Mouse (Mus musculus) heart, embryonic 14.5 days (tissue): ENCODE results near the gene Adcy9. TPM values are rescaled to one million over a fixed set of nuclear protein-coding genes. Genes with fewer than 3 reads are reported as not detected.
A peak's percentile ranks its signal among the peaks of the same experiment; 100 is the strongest.

Experiments used
- ATAC-seq: fragments of 200-750 bp; cut with Nextera tagmentation; 2 replicates; pipeline ENCODE4 v1.8.0; 2017; ENCODE audit warnings: low read depth, moderate TSS enrichment; ENCODE audit not compliant: insufficient number of reproducible peaks, insufficient read depth, low FRiP score
- H3K27ac ChIP-seq, 2 experiments: fragments of 200-500 bp in 1 of 2; fragments of 300-500 bp in 1 of 2; sonication (generic) in 1 of 2; replicated peaks in 1 of 2; 2 replicates each; pipeline ENCODE4 v1.5.1; 2012 to 2014; ENCODE audit warnings: low read depth in 2 of 2, low read length in 2 of 2, control low read depth in 1 of 2, mild to moderate bottlenecking in 1 of 2, mixed read lengths in 1 of 2; ENCODE audit not compliant: control insufficient read depth in 1 of 2, insufficient read depth in 1 of 2
- H3K27me3 ChIP-seq: fragments of 300-500 bp; sonication (generic); 2 replicates; pipeline ENCODE4 v1.6.1; 2014; ENCODE audit warnings: mild to moderate bottlenecking, low read length, control low read depth; ENCODE audit not compliant: control insufficient read depth, insufficient read depth
- H3K36me3 ChIP-seq: fragments of 300-500 bp; sonication (generic); 2 replicates; pipeline ENCODE4 v1.6.1; 2014; ENCODE audit warnings: mild to moderate bottlenecking, control low read depth, low read length, mixed read lengths; ENCODE audit not compliant: control insufficient read depth, insufficient read depth
- H3K4me1 ChIP-seq, 2 experiments: fragments of 200-500 bp in 1 of 2; fragments of 300-500 bp in 1 of 2; sonication (generic) in 1 of 2; 2 replicates each; pipeline ENCODE4 v1.6.1; 2012 to 2014; ENCODE audit warnings: low read length in 2 of 2, control low read depth in 1 of 2, mixed read lengths in 1 of 2; ENCODE audit not compliant: control insufficient read depth in 2 of 2, insufficient read depth in 2 of 2
- H3K4me2 ChIP-seq: fragments of 300-500 bp; sonication (generic); 2 replicates; pipeline ENCODE4 v1.6.1; 2014; ENCODE audit warnings: mild to moderate bottlenecking, low read length
- H3K4me3 ChIP-seq, 2 experiments: fragments of 200-500 bp in 1 of 2; fragments of 300-500 bp in 1 of 2; sonication (generic) in 1 of 2; 2 replicates each; pipeline ENCODE4 v1.5.1; 2012 to 2014; ENCODE audit warnings: low read length in 2 of 2, mild to moderate bottlenecking in 2 of 2, control low read depth in 1 of 2, low read depth in 1 of 2, moderate library complexity in 1 of 2; ENCODE audit not compliant: control insufficient read depth in 1 of 2, insufficient read depth in 1 of 2
- H3K9ac ChIP-seq: fragments of 300-500 bp; sonication (generic); 2 replicates; pipeline ENCODE4 v1.6.1; 2014; ENCODE audit warnings: mild to moderate bottlenecking, low read length
- H3K9me3 ChIP-seq: fragments of 300-500 bp; sonication (generic); 2 replicates; pipeline ENCODE4 v1.6.1; 2016; ENCODE audit warnings: low read length, control low read depth; ENCODE audit not compliant: control insufficient read depth
- WGBS: fragments of 180-500 bp; shearing (Covaris S2); extraction: QIAGEN DNeasy Blood & Tissue Kit; methylation state at CpG from one replicate; pipeline ENCODE4 v1.1.7; 2014; 5-methylcytosine and 5-hydroxymethylcytosine counted together
- polyA plus RNA-seq: library from polyadenylated mRNA; unstranded; fragments of >200 nt; fragmentation: Nextera tagmentation; extraction: Ambion mirVana; gene quantifications from 2 replicates; pipeline ENCODE4 v1.2.1, GENCODE M21; 2014

Gene Adcy9
- polyA plus RNA-seq, 1 experiment from 2014 or later = 1.8 TPM

GRCm38 (mm10) chr16:4276151-4276550, 144.1 kb downstream of the Adcy9 start:
- no peaks in the 10 kb centered on the region for H3K36me3 ChIP-seq
- no peak overlapping the region for H3K27ac ChIP-seq
- H3K9me3 ChIP-seq = no peaks in the 10 kb centered on the region
- no peak overlapping the region for H3K4me3 ChIP-seq
- peaks cover 18 to 30% of the 10 kb centered on the region in 2 experiments for H3K4me1 ChIP-seq
- H3K4me2 ChIP-seq = no peak overlapping the region
- H3K27me3 ChIP-seq = no peaks in the 10 kb centered on the region
- 75% methylated on average over 2 of the region's 2 CpGs for WGBS
- ATAC-seq = no peak
- no peak overlapping the region for H3K9ac ChIP-seq

DNA sequence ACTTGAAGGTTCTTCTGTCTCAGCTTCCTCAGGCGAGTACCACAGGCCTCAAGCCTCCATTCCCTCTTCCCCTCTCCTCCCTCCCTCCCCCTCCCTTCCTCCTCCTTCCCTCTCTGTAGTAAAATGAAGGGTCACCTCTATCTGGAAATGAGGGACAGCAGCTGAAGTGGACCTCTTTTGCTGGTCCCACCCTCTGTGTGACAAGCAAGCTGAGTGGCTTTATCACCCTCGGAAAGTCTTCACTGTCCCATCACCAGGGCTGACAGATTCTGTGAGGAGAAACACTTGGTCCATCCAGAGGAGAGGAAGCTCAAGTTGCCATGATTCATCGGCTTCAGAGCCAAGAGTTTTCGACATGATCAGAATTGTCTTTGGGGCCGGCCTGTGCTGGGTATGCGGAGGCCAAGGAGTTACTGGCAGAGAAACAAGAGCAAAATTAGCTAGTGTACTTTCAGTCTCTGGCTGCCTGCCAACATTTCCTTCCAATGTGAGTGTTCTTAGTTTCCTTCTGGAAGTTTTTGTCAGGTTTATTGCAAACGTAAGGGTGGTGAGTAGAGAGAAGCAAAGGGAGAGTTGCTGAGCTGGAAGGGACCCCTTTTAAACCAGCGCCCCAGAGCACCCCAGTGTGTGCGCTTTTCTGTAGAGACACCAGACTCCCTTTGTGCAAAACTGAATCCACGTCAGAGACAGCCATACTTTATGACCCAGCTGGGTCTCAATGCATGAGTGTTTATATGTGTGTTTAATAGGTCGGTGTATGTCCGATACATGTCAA, 146.4 kb downstream of the Adcy9 start:
- H3K27ac ChIP-seq = peak overlapping the region; percentile 93 to 96
- no peaks in the 10 kb centered on the region for H3K27me3 ChIP-seq
- H3K9ac ChIP-seq = peak overlapping the region; percentile 42; the same call in 1 of the 2 replicates
- ATAC-seq = peak; percentile 55
- H3K4me2 ChIP-seq = peak overlapping the region; percentile 38
- H3K4me1 ChIP-seq = peaks cover 25 to 41% of the 10 kb centered on the region in 2 experiments
- no peaks in the 10 kb centered on the region for H3K36me3 ChIP-seq
- H3K9me3 ChIP-seq = no peaks in the 10 kb centered on the region
- H3K4me3 ChIP-seq = no peak overlapping the region
- WGBS = 32% methylated on average over 12 of the region's 12 CpGs

DNA sequence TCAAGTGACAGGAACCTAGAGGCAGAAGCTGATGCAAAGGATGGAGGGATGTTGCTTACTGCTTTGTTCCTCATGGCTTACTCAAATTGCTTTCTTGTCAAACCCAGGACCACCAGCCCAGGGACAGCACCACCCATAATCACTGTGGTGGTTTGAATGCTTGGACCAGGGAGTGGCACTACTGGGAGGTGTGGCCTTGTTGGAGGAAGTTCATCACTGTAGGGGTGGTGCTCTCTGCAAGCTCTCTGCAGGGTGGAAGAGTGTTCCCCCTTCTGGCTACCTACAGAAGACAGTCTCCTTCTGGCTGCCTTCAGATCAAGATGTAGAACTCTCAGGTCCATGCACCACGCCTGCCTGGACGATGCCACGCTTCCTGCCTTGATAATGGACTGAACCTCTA, 148.0 kb downstream of the Adcy9 start:
- Histone ChIP-seq H3K9me3 (no peaks in the 10 kb centered on the region), H3K27me3 (no peaks in the 10 kb centered on the region), H3K4me1 (peaks cover 35 to 51% of the 10 kb centered on the region in 2 experiments), H3K4me3 (no peak overlapping the region), H3K27ac (no peak overlapping the region; a peak in 1 of 4 replicates), H3K9ac (no peak overlapping the region), H3K4me2 (no peak overlapping the region), H3K36me3 (no peaks in the 10 kb centered on the region)
- 81% methylated on average over 3 of the region's 3 CpGs for WGBS
- ATAC-seq = no peak

- H3K9me3 ChIP-seq = no peaks in the 10 kb centered on the region
- peak; percentile 80 for ATAC-seq
- no peak overlapping the region for H3K4me3 ChIP-seq
- peak overlapping the region; percentile 85 to 90 for H3K27ac ChIP-seq
- H3K4me1 ChIP-seq = peaks cover 38 to 58% of the 10 kb centered on the region in 2 experiments
- peak overlapping the region; percentile 38; the same call in 1 of the 2 replicates for H3K9ac ChIP-seq
- H3K36me3 ChIP-seq = no peaks in the 10 kb centered on the region
- 0% methylated on average over 1 of the region's 1 CpGs for WGBS
- H3K27me3 ChIP-seq = no peaks in the 10 kb centered on the region
- H3K4me2 ChIP-seq = no peak overlapping the region
Measured at GRCm38 (mm10) chr16:4270911-4271310, 149.4 kb downstream of the Adcy9 start.

GRCm38 (mm10) chr16:4267857-4268666, 152.2 kb downstream of the Adcy9 start:
- peak; percentile 60 for ATAC-seq
- H3K36me3 ChIP-seq = no peaks in the 10 kb centered on the region
- peak overlapping the region; percentile 72 for H3K4me2 ChIP-seq
- no peaks in the 10 kb centered on the region for H3K9me3 ChIP-seq
- H3K4me3 ChIP-seq = peak overlapping the region; percentile 45 to 61
- peaks cover 30 to 45% of the 10 kb centered on the region in 2 experiments for H3K4me1 ChIP-seq
- H3K27ac ChIP-seq = peak overlapping the region; percentile 89 to 92
- no peaks in the 10 kb centered on the region for H3K27me3 ChIP-seq
- H3K9ac ChIP-seq = peak overlapping the region; percentile 77
- WGBS = 6% methylated on average over 40 of the region's 40 CpGs

DNA sequence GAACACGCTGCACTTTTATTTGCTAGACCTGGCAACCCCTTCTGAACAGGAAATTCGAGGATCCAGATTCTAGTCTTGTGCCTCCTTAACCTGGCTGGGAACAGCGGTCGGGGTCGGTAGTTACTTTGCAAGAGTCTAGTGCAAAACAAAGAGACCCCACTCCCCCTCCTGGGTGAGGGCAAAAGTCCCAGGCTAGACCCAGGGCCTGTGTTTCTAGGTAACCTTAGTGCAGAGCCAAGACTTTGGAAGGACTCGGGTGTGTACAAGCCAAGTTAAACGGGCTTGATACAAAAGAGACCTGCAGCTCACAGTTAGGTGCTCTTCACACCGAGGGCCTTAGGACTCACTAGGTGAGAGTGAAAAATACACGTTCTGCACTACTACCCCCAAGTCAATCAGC, 152.8 kb downstream of the Adcy9 start:
- Histone ChIP-seq H3K4me1 (peaks cover 28 to 40% of the 10 kb centered on the region in 2 experiments), H3K27ac (peak overlapping the region; percentile 89 to 92), H3K27me3 (no peaks in the 10 kb centered on the region), H3K4me3 (peak overlapping the region in 1 of 2 experiments; percentile 45; a peak in 1 of 4 replicates), H3K9me3 (no peaks in the 10 kb centered on the region), H3K4me2 (peak overlapping the region; percentile 72), H3K36me3 (no peaks in the 10 kb centered on the region), H3K9ac (peak overlapping the region; percentile 77)
- 43% methylated on average over 9 of the region's 9 CpGs for WGBS
- ATAC-seq = no peak

- no peak for ATAC-seq
- H3K9me3 ChIP-seq = no peaks in the 10 kb centered on the region
- 62% methylated on average over 5 of the region's 5 CpGs for WGBS
Measured at GRCm38 (mm10) chr16:4265351-4265750, 154.9 kb downstream of the Adcy9 start.

More at GRCm38 (mm10) chr16:4265351-4265750, 154.9 kb downstream of the Adcy9 start:
- Histone ChIP-seq H3K4me1 (peaks cover 15 to 21% of the 10 kb centered on the region in 2 experiments), H3K4me2 (no peak overlapping the region), H3K27ac (no peak overlapping the region), H3K4me3 (no peak overlapping the region), H3K27me3 (no peaks in the 10 kb centered on the region), H3K9ac (no peak overlapping the region), H3K36me3 (no peaks in the 10 kb centered on the region)
